Mouse (Mus musculus) adipocyte (in vitro differentiated cells): Measurements from ENCODE around the gene Best3.

Experiments used
- DNase-seq: peaks from one replicate; pipeline ENCODE4 v3.0.0-alpha.2; 2016; ENCODE audit warnings: low spot score

The Best3 gene

GRCm38 (mm10) chr10:116986264-116987082 lies at the start of gene Best3:
TSS of gene Best3 (plus strand) at chr10:116986314.
- no peak for DNase-seq

GRCm38 (mm10) chr10:116943025-116943424 lies 43.1 kb upstream of the Best3 start:
- DNase-seq = no peak

GRCm38 (mm10) chr10:116944144-116944543 lies 42.0 kb upstream of the Best3 start:
- DNase-seq = no peak

- peak; percentile 40 for DNase-seq
Measured at GRCm38 (mm10) chr10:116944940-116945339, 41.2 kb upstream of the Best3 start.

GRCm38 (mm10) chr10:116948414-116948813 lies 37.7 kb upstream of the Best3 start:
- DNase-seq = no peak

- peak; percentile 31 for DNase-seq
Measured at GRCm38 (mm10) chr10:116949111-116950008, 36.8 kb upstream of the Best3 start.

GRCm38 (mm10) chr10:116950009-116950769 lies 35.9 kb upstream of the Best3 start, which contains the start of gene Rab3ip:
TSS of gene Rab3ip (minus strand) at chr10:116950769.
- DNase-seq = peak; percentile 89

GRCm38 (mm10) chr10:116950886-116951285 lies 35.2 kb upstream of the Best3 start:
- no peak for DNase-seq

GRCm38 (mm10) chr10:116955191-116955590 lies 30.9 kb upstream of the Best3 start:
- peak; percentile 76 for DNase-seq

GRCm38 (mm10) chr10:116956483-116957158 lies 29.5 kb upstream of the Best3 start:
- no peak for DNase-seq

- no peak for DNase-seq
Measured at GRCm38 (mm10) chr10:116957867-116958551, 28.1 kb upstream of the Best3 start.

GRCm38 (mm10) chr10:116962152-116962551 lies 24.0 kb upstream of the Best3 start:
- DNase-seq = no peak

- DNase-seq = no peak
Measured at GRCm38 (mm10) chr10:116962803-116963202, 23.3 kb upstream of the Best3 start.

- no peak for DNase-seq
Measured at GRCm38 (mm10) chr10:116964084-116964483, 22.0 kb upstream of the Best3 start.

GRCm38 (mm10) chr10:116964571-116964970 lies 21.5 kb upstream of the Best3 start:
- DNase-seq = no peak

- no peak for DNase-seq
Measured at GRCm38 (mm10) chr10:116965297-116965696, 20.8 kb upstream of the Best3 start.

- no peak for DNase-seq
Measured at GRCm38 (mm10) chr10:116966065-116966464, 20.0 kb upstream of the Best3 start.

GRCm38 (mm10) chr10:116968741-116969140 lies 17.4 kb upstream of the Best3 start:
- DNase-seq = no peak

GRCm38 (mm10) chr10:116972509-116972908 lies 13.6 kb upstream of the Best3 start, which contains the start of gene Gm10271:
TSS of gene Gm10271 (minus strand) at chr10:116972609.
- no peak for DNase-seq

GRCm38 (mm10) chr10:116977455-116977854 lies 8.7 kb upstream of the Best3 start:
- DNase-seq = no peak

- DNase-seq = no peak
Measured at GRCm38 (mm10) chr10:116977858-116978257, 8.3 kb upstream of the Best3 start.
